Mouse (Mus musculus) c-Kit-positive CD71-negative TER-119-negative erythroid progenitor cells, embryonic 14.5 days (primary cell): ENCODE measurements around the gene Spop.

Experiments
- DNase-seq: peaks from one replicate; pipeline ENCODE4 v3.0.0-alpha.2; 2013; ENCODE audit warnings: low read depth

Gene Spop

DNA sequence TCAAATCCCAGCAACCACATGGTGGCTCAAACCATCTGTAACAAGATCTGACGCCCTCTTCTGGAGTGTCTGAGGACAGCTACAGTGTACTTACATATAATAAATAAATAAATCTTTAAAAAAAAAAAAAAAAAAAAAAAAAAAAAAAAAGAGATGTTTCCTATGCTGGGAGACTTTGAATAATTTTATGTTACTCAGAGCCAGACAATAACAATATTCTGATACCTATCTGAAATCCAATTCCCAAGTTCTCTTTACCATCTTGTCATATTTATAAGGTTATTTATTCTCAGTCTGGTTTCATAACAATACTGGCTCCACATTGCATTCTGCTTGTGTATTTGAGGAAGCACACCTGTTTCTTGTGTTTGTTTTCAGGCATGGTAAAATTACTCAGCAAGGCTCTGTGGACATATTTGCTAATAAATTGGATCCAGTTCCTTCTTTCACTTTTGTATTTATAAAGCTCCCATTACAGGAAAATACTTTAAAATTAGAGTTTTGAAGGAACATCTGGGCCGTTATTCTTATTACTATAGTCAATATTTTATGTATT lies 7.1 kb downstream of the Spop start:
- DNase-seq, result no peak

DNA sequence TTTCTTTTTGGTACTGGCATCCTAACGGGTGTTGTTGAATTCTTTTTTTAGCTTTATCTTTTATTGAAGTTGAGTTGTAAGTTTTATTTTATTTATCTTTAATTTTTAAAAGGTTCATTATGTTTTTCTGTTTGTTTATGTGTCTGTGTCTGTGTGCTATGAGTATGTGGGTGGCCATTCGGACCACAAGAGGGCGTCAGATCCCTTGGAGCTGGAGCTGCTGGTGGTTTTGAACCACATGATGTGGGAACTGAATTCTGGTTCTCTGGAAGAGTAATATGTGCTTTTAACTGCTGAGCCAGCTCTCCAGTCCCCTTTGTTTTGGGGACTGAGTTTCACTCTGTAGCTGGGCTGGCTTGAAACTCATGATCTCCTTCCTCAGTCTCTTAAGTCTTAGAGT lies 9.6 kb downstream of the Spop start:
- DNase-seq, result no peak

DNA sequence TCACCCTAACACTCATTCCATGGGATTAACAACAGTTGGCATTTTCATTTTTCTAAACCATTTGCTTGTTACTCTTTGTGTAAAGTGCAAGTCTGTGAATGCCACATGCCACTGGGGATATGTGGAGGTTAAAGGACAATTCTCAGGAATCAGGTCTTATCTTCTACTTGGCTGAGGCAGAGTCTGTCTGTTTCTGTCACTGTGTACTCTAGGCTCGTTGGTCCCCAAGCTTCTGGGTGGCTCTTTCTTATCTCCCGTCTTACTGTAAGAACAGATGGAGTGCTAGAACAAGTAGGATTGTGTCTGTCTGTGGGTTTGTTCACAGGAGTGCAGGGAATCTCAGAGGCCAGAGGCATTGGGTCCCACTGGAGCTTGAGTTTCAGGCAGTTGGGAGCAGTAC lies 17.5 kb downstream of the Spop start:
- no peak for DNase-seq

- no peak for DNase-seq
Measured at GRCm38 (mm10) chr11:95432194-95432593, 18.3 kb downstream of the Spop start.

- DNase-seq, result no peak
Measured at GRCm38 (mm10) chr11:95445371-95445770, 31.5 kb downstream of the Spop start.

- DNase-seq, result no peak
Measured at GRCm38 (mm10) chr11:95446580-95447305, 32.9 kb downstream of the Spop start.

DNA sequence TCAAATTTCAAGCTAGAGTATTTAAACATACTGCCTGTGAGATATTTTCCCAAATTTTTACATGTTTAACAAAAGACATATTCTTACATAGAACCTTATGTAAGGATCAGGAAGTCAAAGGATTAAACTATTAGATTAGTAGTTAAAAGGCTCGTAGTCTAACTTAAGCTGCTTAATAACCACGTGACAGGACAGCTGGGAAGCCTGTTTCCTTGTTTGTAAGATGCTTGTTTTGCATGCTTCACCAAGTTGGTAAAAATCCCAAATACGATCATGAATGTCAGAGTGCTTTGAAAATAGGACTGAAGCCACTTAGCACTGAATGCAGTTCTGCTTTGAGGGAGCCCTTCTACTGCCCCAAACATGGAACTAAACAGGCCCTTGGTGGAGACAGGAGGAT lies 34.5 kb downstream of the Spop start:
- no peak for DNase-seq

- no peak for DNase-seq
Measured at GRCm38 (mm10) chr11:95455331-95455730, 41.5 kb downstream of the Spop start.

- no peak for DNase-seq
Measured at GRCm38 (mm10) chr11:95460872-95461271, 47.0 kb downstream of the Spop start.

DNA sequence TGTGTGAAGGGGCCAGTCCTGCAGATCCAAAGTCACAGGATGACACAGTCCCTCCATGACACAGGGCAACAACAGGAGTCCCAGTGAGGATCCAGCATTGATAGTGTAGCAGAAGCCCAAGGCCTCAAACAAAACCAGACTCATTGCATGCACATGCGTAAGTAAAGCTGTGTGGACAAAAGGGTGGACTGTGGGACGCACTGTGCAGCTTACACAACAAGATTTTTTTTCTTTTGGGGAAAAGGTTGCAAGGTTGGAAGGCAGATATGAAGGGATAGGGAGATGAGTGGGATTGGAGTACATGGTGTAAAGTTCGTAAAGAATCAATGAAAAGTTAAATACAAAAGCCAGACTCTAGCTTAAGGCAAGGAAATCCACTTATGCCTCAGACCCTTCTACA lies 48.3 kb downstream of the Spop start:
- DNase-seq, result no peak

DNA sequence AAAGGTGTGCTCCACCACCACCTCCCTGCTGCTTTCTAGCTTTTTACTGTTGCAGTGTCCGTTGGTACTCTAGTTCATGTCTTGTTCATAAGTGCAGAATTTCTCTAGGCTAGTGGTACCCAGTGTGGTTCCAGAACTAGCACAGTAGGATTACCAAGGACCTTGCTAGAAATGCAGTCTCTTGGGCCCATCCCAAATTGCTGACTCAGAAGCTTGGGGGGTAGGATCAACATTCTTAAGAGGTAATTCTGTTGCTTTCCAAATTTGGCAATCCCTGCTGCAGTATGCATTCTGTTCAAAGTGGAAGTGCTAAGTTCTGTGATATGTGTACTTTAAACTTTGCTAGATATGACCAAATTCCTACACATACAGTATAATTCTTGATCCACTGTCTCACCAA lies 53.9 kb downstream of the Spop start:
- no peak for DNase-seq

DNA sequence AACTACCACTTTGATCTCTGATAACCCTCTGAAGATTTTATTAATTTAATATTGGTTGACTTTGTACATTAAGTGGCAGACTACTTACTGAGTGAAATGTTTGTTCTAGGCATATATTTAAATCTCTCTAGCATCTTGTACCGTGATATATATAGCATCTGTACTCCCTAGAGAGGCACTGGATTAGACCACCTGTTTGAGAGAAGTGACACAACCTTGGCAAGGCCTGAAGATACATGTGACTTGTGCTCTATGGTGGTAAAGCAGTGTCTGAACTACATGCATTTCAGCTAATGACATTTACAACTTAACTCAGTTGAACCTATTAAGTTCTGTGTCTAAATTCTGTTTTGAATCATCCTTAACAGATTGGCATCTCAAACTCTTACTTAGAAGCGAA lies 59.1 kb downstream of the Spop start:
- DNase-seq, result no peak

- no peak for DNase-seq
Measured at GRCm38 (mm10) chr11:95473456-95473855, 59.6 kb downstream of the Spop start.

- no peak for DNase-seq
Measured at GRCm38 (mm10) chr11:95476323-95476722, 62.4 kb downstream of the Spop start.

- no peak for DNase-seq
Measured at GRCm38 (mm10) chr11:95479458-95479857, 65.6 kb downstream of the Spop start.

DNA sequence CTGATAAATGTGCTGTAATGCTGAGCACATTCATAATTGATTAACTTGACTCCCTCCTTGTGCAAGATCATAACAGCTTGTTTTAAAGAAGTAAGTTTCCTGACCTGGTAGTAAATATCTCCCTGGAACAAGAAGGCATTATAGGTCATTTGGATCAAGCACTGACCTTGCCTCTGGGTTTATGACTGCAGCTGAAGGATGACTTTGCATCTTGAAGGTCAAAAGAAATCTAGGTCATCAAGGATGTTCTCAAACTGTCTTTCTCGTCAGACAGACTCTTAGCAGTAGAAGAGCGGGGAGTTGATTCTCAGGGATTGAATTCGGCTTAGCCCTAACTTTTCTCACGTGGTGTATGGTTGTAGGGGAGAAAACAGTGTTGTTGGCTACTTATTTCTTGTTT lies 66.8 kb downstream of the Spop start:
- no peak for DNase-seq

DNA sequence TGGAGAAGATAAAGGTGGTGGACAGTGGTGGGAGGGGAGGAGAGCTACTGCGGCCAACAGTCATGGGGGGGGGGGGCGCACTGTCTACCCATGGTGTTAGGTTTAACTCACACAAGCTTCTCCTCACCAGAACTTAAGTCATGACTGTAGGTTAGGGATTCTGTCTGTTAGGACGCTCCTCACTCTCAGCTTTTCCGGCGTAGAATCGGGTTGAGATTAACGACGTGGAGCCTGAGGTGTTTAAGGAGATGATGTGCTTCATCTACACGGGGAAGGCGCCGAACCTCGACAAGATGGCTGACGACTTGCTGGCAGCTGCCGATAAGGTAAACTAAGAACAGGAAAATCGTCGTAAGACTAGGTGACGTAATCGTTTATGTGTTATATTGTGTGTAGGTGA lies 71.8 kb downstream of the Spop start:
- DNase-seq, result no peak

- no peak for DNase-seq
Measured at GRCm38 (mm10) chr11:95487237-95487636, 73.4 kb downstream of the Spop start.

DNA sequence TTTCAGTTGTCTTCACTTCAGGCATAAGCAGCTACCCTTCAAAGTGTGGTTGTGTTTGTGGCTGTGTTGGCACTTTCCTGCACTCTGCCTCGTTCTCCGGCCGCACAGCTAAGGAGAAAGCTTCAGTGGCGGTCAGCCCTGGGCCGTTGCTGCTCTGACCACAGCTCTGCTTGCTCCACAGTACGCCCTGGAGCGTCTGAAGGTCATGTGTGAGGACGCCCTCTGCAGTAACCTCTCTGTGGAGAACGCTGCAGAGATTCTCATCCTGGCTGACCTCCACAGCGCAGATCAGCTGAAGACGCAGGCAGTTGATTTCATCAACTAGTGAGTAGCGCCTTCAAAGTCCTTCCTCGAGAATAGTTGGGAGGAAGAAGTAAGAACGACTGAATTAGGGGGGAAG lies 76.2 kb downstream of the Spop start:
- DNase-seq, result no peak

DNA sequence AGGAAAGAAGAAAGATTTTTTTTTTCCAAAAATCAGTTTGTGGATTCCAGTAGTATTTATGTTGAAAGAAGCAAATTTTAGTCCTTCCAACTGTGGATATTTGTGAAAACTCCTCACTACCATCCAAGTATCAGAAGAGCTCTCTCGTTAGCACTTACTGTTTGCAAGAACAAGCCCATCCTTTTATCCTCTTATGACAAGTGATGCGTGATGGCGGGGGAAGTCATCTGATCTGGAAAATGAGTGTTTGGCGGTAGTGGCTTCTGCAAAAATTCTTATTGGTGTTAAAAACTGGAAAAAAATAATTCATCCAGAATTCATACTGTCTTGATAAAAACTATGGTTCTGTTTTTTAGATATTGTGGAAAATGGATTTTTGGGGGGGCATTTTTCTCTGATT lies 78.4 kb downstream of the Spop start:
- no peak for DNase-seq

DNA sequence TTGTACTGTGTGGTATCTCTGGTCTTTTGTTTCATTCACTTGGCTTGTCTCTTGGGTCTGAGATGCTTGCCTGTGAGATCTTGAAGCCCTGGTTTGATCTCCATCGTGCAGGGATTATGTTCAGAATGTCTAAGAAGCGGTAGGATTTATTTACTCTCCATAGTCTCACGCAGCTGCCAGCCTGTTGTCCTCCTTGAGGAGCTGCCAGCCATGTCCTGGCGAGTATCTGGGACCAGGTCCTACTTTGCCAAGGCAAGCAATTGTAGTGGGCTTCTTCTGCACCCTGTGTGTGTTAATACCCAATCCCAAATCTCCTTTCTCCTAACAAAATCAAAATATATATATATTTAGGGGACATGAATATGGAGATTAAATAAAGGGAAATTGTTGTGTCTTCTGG lies 79.1 kb downstream of the Spop start:
- DNase-seq, result no peak

GRCm38 (mm10) chr11:95493950-95494349 lies 80.1 kb downstream of the Spop start:
- no peak for DNase-seq

DNA sequence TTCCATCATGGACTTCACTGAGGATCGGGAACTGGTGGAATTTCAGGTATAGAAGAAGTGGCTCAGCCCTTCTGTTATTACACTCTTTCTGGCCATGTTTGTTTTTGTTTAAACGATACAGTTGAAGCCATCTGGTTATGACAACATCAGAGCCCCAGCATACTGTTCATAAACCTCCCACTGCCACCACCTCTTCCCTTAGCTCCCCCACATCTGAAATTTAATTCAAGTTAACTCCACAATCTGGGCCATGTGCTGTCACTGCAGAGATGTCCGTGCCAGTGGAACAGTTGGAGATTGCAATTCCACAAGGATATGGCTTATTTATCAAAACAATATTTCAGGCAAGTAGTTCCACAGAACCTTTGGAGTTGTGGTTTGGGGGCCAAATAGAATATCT lies 80.5 kb downstream of the Spop start:
- DNase-seq, result no peak

GRCm38 (mm10) chr11:95495883-95496282 lies 82.0 kb downstream of the Spop start:
- no peak for DNase-seq
